Mouse (Mus musculus) CH12.LX (cell line): ENCODE measurements around the gene Sgf29. TPM values are rescaled to one million over a fixed set of nuclear protein-coding genes. Genes with fewer than 3 reads are reported as not detected.
A peak's percentile ranks its signal among the peaks of the same experiment; 100 is the strongest.

Experiments
- DNase-seq: peaks from one replicate; pipeline ENCODE4 v3.0.0-alpha.2; 2013; ENCODE audit errors: extremely low read depth
- H3K27ac ChIP-seq: 2 replicates; pipeline ENCODE4 v1.5.1; 2012; ENCODE audit warnings: low read depth, mild to moderate bottlenecking, control low read depth, moderate library complexity; ENCODE audit not compliant: insufficient read depth
- H3K27me3 ChIP-seq: replicated peaks from 2 replicates; pipeline ENCODE3; 2012; ENCODE audit warnings: inconsistent platforms
- H3K36me3 ChIP-seq, 2 experiments: replicated peaks in 1 of 2; 2 replicates each; pipeline versions ENCODE3 to v1.6.1; 2012; ENCODE audit warnings: inconsistent platforms in 1 of 2, low read length in 1 of 2, mild to moderate bottlenecking in 1 of 2, mixed read lengths in 1 of 2, moderate library complexity in 1 of 2; ENCODE audit not compliant: control insufficient read depth in 1 of 2, insufficient read depth in 1 of 2
- H3K4me1 ChIP-seq, 2 experiments: 2 replicates each; pipeline ENCODE4 v1.6.1; 2012; ENCODE audit warnings: inconsistent platforms in 1 of 2, moderate library complexity in 1 of 2; ENCODE audit not compliant: insufficient read depth in 2 of 2, control insufficient read depth in 1 of 2
- H3K4me2 ChIP-seq: 2 replicates; pipeline ENCODE4 v1.6.1; 2012; ENCODE audit warnings: low read depth, mild to moderate bottlenecking, control low read depth; ENCODE audit not compliant: poor library complexity, insufficient read depth, severe bottlenecking
- H3K4me3 ChIP-seq, 3 experiments: fragments of 150-350 bp in 1 of 3; sonication (generic) in 1 of 3; replicated peaks in 1 of 3; 2 replicates each; pipeline versions ENCODE3 to v1.5.1; 2011 to 2012; ENCODE audit warnings: low read depth in 2 of 3, low read length in 2 of 3, mild to moderate bottlenecking in 2 of 3, moderate library complexity in 2 of 3, control low read depth in 1 of 3, improper control_type of control experiment in 1 of 3, inconsistent platforms in 1 of 3, mixed read lengths in 1 of 3; ENCODE audit not compliant: poor library complexity in 1 of 3
- H3K79me2 ChIP-seq: replicated peaks from 2 replicates; pipeline ENCODE4 v1.6.1; 2012; ENCODE audit warnings: mild to moderate bottlenecking, moderate library complexity; ENCODE audit not compliant: control insufficient read depth, poor library complexity, insufficient read depth, severe bottlenecking; ENCODE audit errors: extremely low read depth
- H3K9ac ChIP-seq: 2 replicates; pipeline ENCODE4 v1.6.1; 2012; ENCODE audit warnings: low read depth, mild to moderate bottlenecking, control low read depth, moderate library complexity; ENCODE audit not compliant: insufficient read depth
- H3K9me3 ChIP-seq: replicated peaks from 2 replicates; pipeline ENCODE3; 2012; ENCODE audit warnings: low read length, inconsistent platforms, mixed read lengths
- BHLHE40 ChIP-seq: IDR thresholded peaks from 2 replicates; pipeline ENCODE4 v1.6.1; 2011; ENCODE audit warnings: mild to moderate bottlenecking, low read depth, low read length, improper control_type of control experiment
- E2F4 ChIP-seq: IDR thresholded peaks from 2 replicates; pipeline ENCODE4 v1.6.1; 2011; ENCODE audit warnings: low read depth, low read length, improper control_type of control experiment; ENCODE audit not compliant: insufficient replicate concordance
- JUN ChIP-seq: IDR thresholded peaks from 2 replicates; pipeline ENCODE4 v1.6.1; 2011; ENCODE audit warnings: low read depth, mild to moderate bottlenecking, low read length, improper control_type of control experiment, moderate library complexity; ENCODE audit not compliant: insufficient read depth
- JUND ChIP-seq: conservative IDR thresholded peaks from 2 replicates; pipeline ENCODE4 v1.6.1; 2011; ENCODE audit warnings: low read depth, low read length, improper control_type of control experiment
- KAT2A ChIP-seq: IDR thresholded peaks from 2 replicates; pipeline ENCODE4 v1.6.1; 2012; ENCODE audit warnings: low read length, improper control_type of control experiment, inconsistent platforms; ENCODE audit not compliant: insufficient replicate concordance
- MAFK ChIP-seq: IDR thresholded peaks from 2 replicates; pipeline ENCODE4 v1.6.1; 2011; ENCODE audit warnings: low read length, improper control_type of control experiment; ENCODE audit not compliant: insufficient replicate concordance
- MAX ChIP-seq: IDR thresholded peaks from 2 replicates; pipeline ENCODE4 v1.6.1; 2011; ENCODE audit warnings: low read length, improper control_type of control experiment
- MYC ChIP-seq: IDR thresholded peaks from 2 replicates; pipeline ENCODE4 v1.6.1; 2011; ENCODE audit warnings: low read depth, mild to moderate bottlenecking, improper control_type of control experiment, low read length
- RAD21 ChIP-seq: IDR thresholded peaks from 2 replicates; pipeline ENCODE4 v1.6.1; 2011; ENCODE audit warnings: low read depth, mild to moderate bottlenecking, low read length, improper control_type of control experiment, moderate library complexity
- RCOR1 ChIP-seq: conservative IDR thresholded peaks from 2 replicates; pipeline ENCODE4 v1.6.1; 2012; ENCODE audit warnings: low read depth, mild to moderate bottlenecking, inconsistent platforms, low read length, improper control_type of control experiment
- TCF12 ChIP-seq: IDR thresholded peaks from 2 replicates; pipeline ENCODE4 v1.6.1; 2014; ENCODE audit warnings: low read depth, mild to moderate bottlenecking, inconsistent platforms, low read length, improper control_type of control experiment
- USF2 ChIP-seq: conservative IDR thresholded peaks from 2 replicates; pipeline ENCODE4 v1.6.1; 2011; ENCODE audit warnings: low read depth, low read length, improper control_type of control experiment
- ZC3H11A ChIP-seq: IDR thresholded peaks from 2 replicates; pipeline ENCODE4 v1.6.1; 2012; ENCODE audit warnings: low read depth, mild to moderate bottlenecking, inconsistent platforms, low read length, improper control_type of control experiment
- ZMIZ1 ChIP-seq: IDR thresholded peaks from 2 replicates; pipeline ENCODE4 v1.6.1; 2012; ENCODE audit warnings: low read depth, mild to moderate bottlenecking, inconsistent platforms, low read length, improper control_type of control experiment
- ZNF384 ChIP-seq: IDR thresholded peaks from 2 replicates; pipeline ENCODE4 v1.6.1; 2012; ENCODE audit warnings: low read depth, low read length, improper control_type of control experiment, inconsistent platforms
- dilution Hi-C: fragments of 300-500 bp; cut with MboI; formaldehyde crosslinking; loops from 2 replicates; pipeline ENCODE4 v1.14.3; 2020; ENCODE audit warnings: low sequenced_read_pairs; ENCODE audit not compliant: extremely low pct_unique_long_range_greater_than_20kb, extremely low pct_ligation_motif_present
- in situ Hi-C: fragments of 300-500 bp; cut with MboI; formaldehyde crosslinking; loops from 3 replicates; pipeline ENCODE4 v1.14.3; 2019; ENCODE audit warnings: low sequenced_read_pairs, low pct_ligation_motif_present, low pct_unique_long_range_greater_than_20kb, mixed read lengths
- polyA plus RNA-seq: library from polyadenylated mRNA; unstranded; fragments of >175 nt; gene quantifications from 2 replicates; pipeline ENCODE4 v1.2.1, GENCODE M21; 2012; ENCODE audit warnings: low read depth; ENCODE audit not compliant: insufficient read length
- total RNA-seq, 2 experiments: library from RNA; depleted of rRNA; stranded (reverse); fragments of 300-350 nt in 1 of 2; fragments of >200 nt in 1 of 2; gene quantifications; 2 replicates each; pipeline ENCODE4 v1.2.3; 2012 to 2014

The Sgf29 gene
- total and polyA plus RNA-seq, 3 experiments, result 20.5 to 71.7 (median 55.6) TPM

DNA sequence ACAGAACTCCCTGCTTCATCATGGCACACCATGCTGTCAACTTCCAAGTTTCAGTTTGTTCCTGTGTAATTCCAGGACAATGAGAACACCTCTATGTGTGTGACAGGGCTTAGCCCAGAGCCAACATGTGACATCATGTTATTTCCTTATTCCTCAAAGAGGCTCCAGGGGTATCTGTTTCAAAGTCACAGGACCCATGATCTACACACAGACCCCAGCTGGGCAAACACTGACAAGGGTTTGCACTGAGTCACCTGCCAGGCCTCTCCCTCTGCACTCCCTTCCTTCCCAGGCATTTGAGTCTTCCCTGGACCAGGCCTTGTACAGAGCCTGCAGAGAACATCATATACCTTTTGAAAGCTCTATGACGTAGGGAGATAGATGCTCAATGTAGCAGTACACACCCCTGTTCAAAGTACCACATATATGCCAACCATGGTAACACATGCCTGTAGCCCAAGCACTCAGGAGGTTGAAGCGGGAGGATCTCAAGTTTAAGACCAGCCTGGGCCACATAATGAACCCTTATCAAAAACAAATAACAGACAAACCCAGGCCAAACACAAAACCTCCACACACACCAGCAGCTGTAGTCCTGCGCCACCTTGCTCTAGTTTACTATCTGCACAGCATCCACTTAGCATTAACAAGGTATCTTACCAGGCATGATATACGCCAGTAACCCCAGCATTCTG lies 18.1 kb upstream of the Sgf29 start, which contains the start of gene Nupr1:
Gene Nupr1, minus strand, starts transcription at position 38 of the 695 bp plus-strand sequence.
- DNase-seq, result no peak
- no peaks in the 10 kb centered on the region for H3K36me3 ChIP-seq
- H3K27me3 ChIP-seq, result no peaks in the 10 kb centered on the region
- no peak for TF ChIP-seq MAX
- no peak for TF ChIP-seq USF2
- H3K9me3 ChIP-seq, result no peaks in the 10 kb centered on the region
- dilution Hi-C loops (no loop called here), in situ Hi-C loops (no loop called here)
- no peak within 1 kb of the TSS for H3K4me2 ChIP-seq
- peaks cover 5 to 10% of the 10 kb centered on the region in 2 experiments for H3K4me1 ChIP-seq
- no peaks in the 10 kb centered on the region; the same call in 1 of the 2 replicates for H3K79me2 ChIP-seq
- no peak within 1 kb of the TSS for H3K27ac ChIP-seq
- H3K9ac ChIP-seq, result no peak within 1 kb of the TSS
- no peak within 1 kb of the TSS for H3K4me3 ChIP-seq

DNA sequence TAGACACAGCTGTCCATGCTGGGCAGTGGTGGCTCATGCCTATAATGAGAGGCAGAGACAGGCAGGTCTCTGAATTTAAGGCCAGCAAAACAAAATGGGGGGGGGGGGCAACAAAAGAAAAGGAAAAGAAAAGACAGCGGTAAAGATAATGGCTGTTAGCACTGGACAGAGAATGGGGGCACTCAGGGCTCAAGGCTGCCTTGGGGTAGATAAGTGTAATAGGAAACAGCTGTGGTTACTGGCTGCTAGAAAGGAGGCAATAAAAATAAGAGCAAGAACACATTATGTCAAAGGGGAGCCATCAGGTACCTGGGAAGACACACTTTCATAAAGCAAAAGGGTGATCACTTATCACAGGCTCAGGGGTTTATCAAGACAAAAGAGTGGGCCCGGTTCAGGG lies 16.6 kb upstream of the Sgf29 start:
- no peak overlapping the region for H3K27ac ChIP-seq
- dilution Hi-C loops, result no loop called here
- H3K9me3 ChIP-seq, result no peaks in the 10 kb centered on the region
- no peak overlapping the region for H3K4me3 ChIP-seq
- no peaks in the 10 kb centered on the region for H3K36me3 ChIP-seq
- peaks cover 3 to 5% of the 10 kb centered on the region in 2 experiments; a peak in 1 of 4 replicates for H3K4me1 ChIP-seq
- in situ Hi-C loops, result no loop called here
- H3K9ac ChIP-seq, result no peak overlapping the region
- H3K4me2 ChIP-seq, result no peak overlapping the region
- DNase-seq, result no peak
- H3K27me3 ChIP-seq, result no peaks in the 10 kb centered on the region
- no peaks in the 10 kb centered on the region; the same call in 1 of the 2 replicates for H3K79me2 ChIP-seq
- TF ChIP-seq ZNF384, result no peak
- TF ChIP-seq USF2, result no peak
- no peak for TF ChIP-seq RCOR1
- TF ChIP-seq RAD21, result no peak
- no peak for TF ChIP-seq E2F4
- no peak for TF ChIP-seq MAFK
- TF ChIP-seq BHLHE40, result no peak
- no peak for TF ChIP-seq JUND
- no peak for TF ChIP-seq JUN

GRCm38 (mm10) chr7:126635375-126635774 lies 13.7 kb upstream of the Sgf29 start:
- Histone ChIP-seq H3K4me3 (no peak overlapping the region), H3K79me2 (no peaks in the 10 kb centered on the region; the same call in 1 of the 2 replicates), H3K27ac (no peak overlapping the region), H3K9me3 (no peaks in the 10 kb centered on the region), H3K4me2 (no peak overlapping the region), H3K36me3 (no peaks in the 10 kb centered on the region), H3K4me1 (no peaks in the 10 kb centered on the region), H3K9ac (no peak overlapping the region), H3K27me3 (no peaks in the 10 kb centered on the region)
- no peak for TF ChIP-seq ZC3H11A
- no peak for TF ChIP-seq RCOR1
- TF ChIP-seq MYC, result no peak
- no peak for TF ChIP-seq KAT2A
- TF ChIP-seq MAFK, result 0 out of 2 replicates have a peak, but pooled peaks have one; percentile 65
- TF ChIP-seq TCF12, result no peak
- no peak for TF ChIP-seq ZMIZ1
- dilution Hi-C loops (no loop called here), in situ Hi-C loops (no loop called here)
- no peak for DNase-seq
